Mouse (Mus musculus): ENCODE measurements at regions not wholly inside any gene's neighbourhood (a gene's known extent, or its start where the extent isn't known, plus 50 kb on each side); places are given as distances from the start of the nearest gene placed in this dataset.
A peak's percentile ranks its signal among the peaks of the same experiment; 100 is the strongest.

GRCm38 (mm10) chr13:44210123-44210522 lies 425.5 kb downstream of the Cd83 start:
- no peak for DNase-seq

DNA sequence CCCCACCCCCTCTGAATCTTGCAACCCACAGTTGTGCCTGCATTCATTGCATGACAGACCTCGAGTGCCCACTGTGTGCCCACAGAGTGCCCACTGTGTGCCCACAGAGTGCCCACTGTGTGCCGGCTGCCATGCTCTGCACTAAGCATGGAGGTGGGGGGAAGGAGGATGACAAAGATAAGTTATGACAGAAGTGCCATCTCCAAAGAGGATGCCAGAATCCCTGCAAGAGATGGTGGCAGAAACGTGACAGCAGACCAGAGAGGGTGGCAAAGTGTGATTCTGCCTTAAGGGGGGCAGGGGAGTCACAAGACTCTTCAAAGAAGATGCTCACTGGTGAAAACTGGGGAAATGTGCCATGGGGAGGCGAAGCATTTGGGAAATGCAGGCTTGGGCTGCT lies 427.8 kb downstream of the Cd83 start:
- no peak for DNase-seq

DNA sequence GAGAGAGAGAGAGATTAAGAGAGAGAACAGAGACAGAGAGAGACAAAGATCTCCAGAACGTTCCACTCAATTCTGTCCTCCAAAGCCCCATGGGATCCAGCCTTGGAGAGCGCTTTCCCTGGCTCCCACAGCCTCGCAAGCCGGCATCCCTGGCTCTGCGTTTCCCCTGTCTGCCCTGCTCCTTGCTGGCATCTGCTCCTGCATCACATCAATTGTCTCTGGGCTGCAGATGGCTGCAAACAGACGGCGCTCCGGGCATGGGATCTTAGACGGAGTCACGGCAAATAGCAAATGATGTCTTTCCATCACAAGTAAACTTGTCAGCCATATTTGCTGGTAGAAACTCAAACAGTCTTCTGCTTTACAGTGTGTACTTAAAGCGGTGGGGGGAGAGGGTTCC lies 428.4 kb downstream of the Cd83 start:
- peak; percentile 15 for DNase-seq

GRCm38 (mm10) chr13:44218266-44218665 lies 433.7 kb downstream of the Cd83 start:
- DNase-seq, result no peak

DNA sequence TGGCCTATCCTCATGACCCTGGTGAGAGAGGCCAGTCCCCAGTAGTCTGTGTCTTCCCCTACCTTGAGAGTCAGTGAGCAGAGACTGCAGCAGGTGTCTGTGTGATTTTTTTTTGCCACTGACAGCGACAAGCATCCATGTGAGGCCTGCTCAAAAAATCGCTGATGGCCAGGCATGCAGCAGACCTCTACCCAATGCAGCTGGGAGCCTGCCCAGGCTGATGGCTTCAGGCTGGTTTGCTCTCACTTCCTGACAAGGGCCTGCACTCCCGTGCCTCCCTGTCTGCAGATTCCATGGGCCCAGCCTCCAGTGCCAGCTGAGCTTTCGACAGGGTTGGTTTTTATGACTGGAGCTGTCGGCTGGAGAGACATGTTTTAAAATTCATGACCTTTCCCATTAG lies 437.1 kb downstream of the Cd83 start:
- no peak for DNase-seq

GRCm38 (mm10) chr13:44222335-44222734 lies 437.8 kb downstream of the Cd83 start:
- DNase-seq, result peak; percentile 31

GRCm38 (mm10) chr13:44227706-44228459 lies 443.3 kb downstream of the Cd83 start:
- no peak for DNase-seq

GRCm38 (mm10) chr13:44228540-44229135 lies 444.1 kb downstream of the Cd83 start:
- DNase-seq, result no peak

GRCm38 (mm10) chr13:44229136-44229611 lies 444.6 kb downstream of the Cd83 start:
- DNase-seq, result no peak

DNA sequence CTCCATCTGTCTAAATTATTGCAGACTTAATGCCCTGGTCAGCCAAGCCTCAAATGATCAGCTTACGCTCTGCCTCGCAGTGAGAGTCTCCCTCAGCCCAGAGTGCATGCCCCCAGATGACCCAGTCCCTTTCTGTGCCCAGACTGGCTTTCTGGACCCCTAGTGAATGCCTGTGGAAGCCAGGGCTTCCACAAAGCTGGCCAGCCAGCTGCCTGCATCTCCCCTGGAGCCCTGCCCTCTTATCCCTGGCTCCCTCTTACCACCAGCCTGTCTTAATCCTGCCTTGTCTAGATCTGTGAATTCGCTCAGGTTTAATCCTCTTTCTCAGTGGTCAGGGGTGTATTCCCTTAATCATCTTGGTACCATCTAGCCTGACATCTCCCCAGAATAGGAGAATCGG lies 446.8 kb downstream of the Cd83 start:
- DNase-seq, result no peak

DNA sequence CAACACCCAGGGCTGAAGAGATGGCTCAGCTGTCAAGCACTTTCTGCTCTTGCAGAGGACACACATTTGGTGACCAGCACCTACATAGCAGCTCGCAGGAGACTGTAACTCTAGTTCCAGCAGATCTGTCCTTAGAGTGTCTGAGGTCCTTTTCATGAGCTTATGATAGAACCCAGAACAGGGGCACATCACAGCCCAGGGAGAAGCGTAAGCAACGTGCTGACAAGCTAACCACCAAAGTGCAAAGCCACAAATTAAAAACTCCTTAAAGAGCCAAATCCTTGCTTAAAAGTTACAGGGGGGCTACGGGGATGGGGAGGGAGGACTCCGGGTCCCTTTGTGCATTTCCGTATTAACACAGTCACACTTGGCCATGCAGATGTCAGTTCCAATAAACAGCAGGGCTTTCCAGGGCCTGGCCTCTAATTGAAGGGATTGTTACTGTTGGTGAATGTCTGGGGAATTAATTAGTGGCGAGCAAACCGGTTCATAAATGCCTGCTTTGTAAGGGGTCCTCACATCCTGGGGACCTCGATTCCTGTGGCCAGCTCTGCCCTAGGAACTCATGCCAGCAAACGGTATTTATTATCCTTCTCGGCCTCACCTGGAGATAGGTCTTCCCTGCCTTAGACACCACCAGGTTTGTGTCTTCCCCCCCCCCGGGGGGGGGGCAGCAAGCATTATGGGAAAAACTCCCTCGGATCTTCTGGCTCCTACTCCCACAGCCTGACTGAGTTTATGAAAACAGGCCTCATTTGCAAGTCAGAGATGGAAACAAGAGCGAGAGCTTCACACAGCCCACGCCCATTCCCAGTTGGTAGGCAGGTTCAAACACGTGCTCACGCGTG lies 447.5 kb downstream of the Cd83 start:
- DNase-seq, result peak; percentile 90

DNA sequence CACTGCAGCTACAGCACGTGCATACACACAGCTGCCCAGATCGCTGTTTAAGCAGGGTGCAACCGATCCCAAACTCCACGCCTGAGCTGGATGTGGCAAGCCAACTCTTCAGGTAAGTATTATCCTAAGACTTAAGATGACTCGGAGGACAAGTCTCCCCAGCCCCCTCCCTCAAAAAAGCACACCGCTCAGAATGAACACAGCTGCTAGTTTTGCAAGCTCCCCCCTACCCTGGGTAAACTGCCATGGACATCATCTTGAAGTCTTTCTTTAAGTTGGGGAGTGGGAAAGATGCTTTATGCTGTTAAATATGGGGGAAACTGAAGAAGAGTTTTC lies 448.1 kb downstream of the Cd83 start:
- no peak for DNase-seq

DNA sequence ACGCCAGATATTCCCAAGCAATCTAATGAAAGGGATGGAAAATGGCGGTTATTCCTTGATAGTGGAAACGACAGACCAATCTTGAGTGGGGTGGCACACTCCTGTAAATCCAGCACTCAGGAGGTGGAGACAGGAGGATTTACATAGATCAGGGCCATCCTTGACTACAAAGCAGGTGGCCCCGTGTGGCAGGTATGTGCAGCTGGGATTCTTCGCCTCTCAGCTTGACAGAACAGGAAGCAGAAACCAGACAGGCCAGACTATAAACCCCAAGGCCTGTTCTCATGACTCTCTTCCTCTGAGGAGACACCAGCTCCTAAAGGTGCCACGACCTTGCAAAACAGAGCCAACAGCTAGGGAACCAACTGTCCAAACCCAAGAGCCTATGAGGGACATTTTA lies 449.7 kb downstream of the Cd83 start:
- DNase-seq, result no peak

DNA sequence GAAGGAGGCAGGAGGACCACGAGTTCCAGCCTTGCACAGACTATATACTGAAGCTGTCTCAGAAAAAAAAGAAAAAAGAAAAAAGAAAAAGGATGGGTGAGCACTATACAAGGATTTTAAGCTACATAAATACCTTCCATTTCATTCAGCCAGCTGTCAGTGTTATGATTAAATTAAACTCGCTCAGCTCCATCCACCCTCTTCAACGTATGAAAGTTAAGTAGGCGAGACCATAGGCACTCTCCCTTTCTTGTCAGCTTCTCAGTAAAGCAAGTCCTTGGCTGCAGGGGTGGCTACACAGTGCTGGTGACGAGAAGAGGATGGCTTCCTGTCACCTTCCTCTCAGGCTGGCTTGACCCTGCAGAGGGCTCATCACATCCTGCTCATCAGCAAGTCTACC lies 450.7 kb downstream of the Cd83 start:
- no peak for DNase-seq

GRCm38 (mm10) chr13:44235941-44236340 lies 451.4 kb downstream of the Cd83 start:
- no peak for DNase-seq

- no peak for DNase-seq
These were observed 453.7 kb downstream of the Cd83 start for GRCm38 (mm10) chr13:44238308-44238707.

DNA sequence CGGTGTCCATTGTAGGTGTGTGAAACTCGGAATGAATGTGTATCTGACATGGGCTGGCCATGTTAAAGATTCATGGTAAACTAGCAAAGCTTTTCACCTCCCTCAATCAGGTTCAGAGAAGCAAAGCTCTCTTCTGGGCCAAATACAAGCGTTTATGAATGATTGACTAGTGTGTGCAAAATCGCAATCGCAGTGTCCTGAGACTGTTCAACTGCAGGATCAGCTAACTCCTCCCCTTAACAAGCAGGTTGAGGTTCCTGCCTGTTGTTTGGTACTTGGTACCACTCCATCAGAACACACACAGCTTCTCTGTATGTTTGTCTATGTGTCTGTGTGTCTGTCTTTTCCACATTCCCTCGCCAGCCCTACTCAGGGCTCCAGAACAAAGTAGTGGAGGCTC lies 458.6 kb downstream of the Cd83 start:
- no peak for DNase-seq

GRCm38 (mm10) chr13:44246714-44247251 lies 462.2 kb downstream of the Cd83 start:
- no peak for DNase-seq

DNA sequence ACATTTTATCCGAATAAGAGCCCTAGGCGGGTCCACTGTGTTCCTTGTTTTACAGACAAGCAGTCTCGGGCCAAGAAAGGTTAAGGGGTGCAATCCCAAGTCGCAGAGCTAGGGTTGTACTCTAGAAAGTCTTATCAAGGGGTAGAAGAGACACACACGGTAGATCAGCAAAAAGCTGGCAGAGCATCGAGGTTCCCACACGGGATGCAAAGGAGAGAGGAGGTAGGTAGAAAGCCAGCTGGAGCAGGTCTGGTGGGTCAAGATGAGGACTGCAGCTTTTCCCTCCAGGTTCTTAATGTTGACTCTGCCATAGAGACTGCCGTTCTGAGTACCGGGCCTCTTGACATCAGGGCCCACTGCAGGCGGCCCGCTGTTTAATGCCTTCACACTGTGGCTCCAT lies 463.3 kb downstream of the Cd83 start:
- no peak for DNase-seq

GRCm38 (mm10) chr13:44248401-44248800 lies 463.8 kb downstream of the Cd83 start:
- no peak for DNase-seq

- no peak for DNase-seq
These were observed 464.5 kb downstream of the Cd83 start for GRCm38 (mm10) chr13:44249119-44249518.

GRCm38 (mm10) chr13:44250474-44251201 lies 466.1 kb downstream of the Cd83 start:
- DNase-seq, result no peak

- DNase-seq, result no peak
These were observed 466.9 kb downstream of the Cd83 start for GRCm38 (mm10) chr13:44251503-44251902.
